Mouse (Mus musculus): ENCODE measurements around the gene Qrfpr. TPM values are rescaled to one million over a fixed set of nuclear protein-coding genes. Genes with fewer than 3 reads are reported as not detected.

Qrfpr gene
- not detected for polyA plus RNA-seq (2017; shearing (Covaris generic))

DNA sequence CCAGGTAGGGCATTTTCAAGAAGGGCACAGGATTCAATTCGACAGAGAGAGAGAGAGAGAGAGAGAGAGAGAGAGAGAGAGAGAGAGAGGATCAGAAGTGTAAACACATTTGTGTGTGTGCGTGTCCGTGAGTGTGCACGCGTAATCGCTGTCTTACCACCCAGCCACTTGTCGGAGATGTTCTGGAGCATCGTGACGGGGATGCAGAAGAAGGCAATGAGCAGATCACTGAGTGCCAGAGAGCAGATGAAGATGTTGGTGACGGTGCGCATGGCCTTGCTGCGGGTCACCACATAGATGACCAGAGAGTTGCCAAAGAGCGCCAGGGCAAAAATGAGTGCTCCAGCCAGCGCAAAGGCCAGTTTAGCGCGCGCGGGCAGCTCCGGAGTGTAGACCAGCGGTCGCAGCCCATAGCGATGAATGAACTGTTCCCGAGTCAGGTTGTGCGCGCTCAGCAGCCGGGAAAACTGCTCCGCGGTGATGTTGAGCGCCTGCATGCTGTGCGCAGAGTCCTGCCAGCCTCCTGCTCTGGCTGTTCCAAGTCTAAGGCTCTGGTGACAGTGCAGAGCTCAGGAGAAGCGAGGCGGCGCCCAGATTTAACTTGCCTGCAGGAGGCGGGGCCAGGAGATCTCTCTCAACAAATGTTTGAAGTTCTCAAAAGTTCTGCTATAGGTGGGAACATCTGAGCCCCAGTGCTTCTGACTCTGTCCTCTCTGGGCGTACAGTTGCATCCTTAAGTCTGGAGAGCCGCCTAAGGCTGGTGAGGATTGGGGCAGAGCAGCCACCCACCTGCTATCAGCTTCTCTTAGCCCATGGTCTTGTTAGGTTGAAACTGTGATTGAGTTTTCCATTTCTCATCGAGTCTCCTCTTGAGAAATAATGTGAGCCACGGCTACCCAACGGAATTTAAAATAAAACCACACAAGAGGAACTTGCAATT is at the start of gene Qrfpr:
Qrfpr (minus strand) TSS at position 571 of the 940 bp plus-strand sequence.

DNA sequence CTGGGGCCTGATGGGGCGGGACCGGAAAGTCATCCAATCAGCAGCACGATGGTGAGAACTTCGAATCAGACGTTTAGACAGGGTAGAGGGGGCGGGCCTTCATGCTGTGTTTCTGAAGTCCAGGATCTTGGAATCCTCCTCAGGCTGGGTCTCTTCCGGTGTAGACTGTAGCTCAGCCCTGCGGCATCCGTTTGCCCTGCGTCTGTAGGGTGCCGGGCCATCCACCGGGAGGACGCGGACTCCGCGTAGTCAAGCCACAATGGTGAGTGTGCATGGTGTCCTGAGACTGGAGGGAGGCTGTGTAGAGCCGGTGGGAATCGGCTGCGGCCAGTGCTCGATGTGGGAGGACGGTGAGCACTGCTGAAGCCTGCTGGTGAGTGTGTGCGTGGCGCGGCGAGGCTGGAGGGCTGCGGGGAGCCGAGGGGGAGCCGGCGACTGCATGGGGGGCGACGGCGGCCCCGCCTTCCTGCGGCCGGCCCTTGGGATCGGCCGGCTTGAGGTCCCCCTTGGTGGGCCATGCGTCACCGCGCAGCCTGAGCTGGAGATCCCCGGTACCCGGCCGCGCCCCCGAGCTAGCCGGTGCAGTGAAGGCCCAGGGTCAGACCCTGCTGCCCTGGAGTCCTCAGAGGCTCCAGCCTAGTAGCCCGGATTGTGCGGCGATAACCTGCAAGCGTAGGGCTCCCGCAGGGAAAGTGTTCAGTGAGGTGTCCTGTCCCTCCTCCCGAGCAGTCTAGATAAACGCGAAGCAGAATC is 71.0 kb downstream of the Qrfpr start, which contains the start of gene D3Ertd254e:
D3Ertd254e (plus strand) TSS at position 84 of the 753 bp plus-strand sequence.

Other genes with a start within 250 kb of the Qrfpr start
- 32.9 TPM for gene Mccc1, start 221.6 kb downstream of the Qrfpr start, polyA plus RNA-seq (2017; shearing (Covaris generic))
- gene Ccdc144b, start 168.8 kb downstream of the Qrfpr start, polyA plus RNA-seq (2017; shearing (Covaris generic)): not detected
- 55.1 TPM for gene Acad9, start 156.3 kb downstream of the Qrfpr start, polyA plus RNA-seq (2017; shearing (Covaris generic))
- 7.5 TPM for gene D3Ertd254e, start 71.3 kb downstream of the Qrfpr start, polyA plus RNA-seq (2017; shearing (Covaris generic))